Mouse (Mus musculus): ENCODE measurements around the gene Csnk1g1.

The Csnk1g1 gene

DNA sequence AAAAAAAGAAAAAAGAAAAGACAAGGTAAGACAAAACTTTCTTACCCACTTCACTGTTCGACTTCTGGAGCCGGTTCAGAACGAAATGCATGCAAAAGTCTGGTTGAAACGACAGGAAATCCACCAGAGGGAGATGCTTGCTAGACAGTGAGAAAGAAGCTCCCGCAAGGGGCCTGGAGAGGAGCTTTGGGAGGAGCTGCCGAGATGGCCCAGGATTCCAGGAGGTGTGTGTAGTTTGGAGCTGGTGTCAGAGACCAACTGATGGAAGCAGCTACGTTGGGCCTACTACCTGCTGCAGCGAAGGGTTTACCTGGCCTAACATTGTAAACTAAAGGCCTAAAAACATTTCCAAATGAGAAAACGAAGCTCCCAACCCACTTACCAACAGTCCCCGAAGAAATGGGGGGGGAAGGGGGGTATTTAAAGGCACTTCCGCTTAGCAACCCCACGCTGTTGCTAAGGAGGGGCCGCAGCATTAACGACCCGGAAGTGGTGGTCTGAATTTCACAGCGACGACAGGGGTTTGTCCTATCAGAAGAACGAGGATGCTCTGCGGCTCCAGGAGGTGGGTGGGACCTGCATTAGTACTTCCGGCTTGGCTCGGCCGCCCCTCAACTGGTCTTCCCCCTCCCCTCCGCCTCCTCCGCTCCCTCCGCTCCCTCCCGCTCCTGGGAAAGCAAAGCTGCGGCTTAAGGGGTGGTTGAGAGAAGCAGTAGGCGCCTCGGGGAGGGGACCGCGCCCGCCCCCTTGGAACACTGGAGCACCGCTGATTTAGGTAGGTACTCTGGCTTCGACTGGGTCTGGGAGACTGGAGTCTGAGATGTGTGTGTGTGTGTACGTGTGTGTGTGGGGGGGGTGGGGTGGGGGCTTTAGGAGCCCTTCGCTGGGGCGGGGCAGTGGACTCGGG, at the start of gene Csnk1g1, which contains the start of gene Trip4:
Gene Csnk1g1 (plus strand): TSS at position 531 of the 907 bp plus-strand sequence.
Gene Trip4 (minus strand): TSS at position 401 of the 907 bp plus-strand sequence.
- peak; percentile 100 for ATAC-seq (ENCODE audit: insufficient number of reproducible peaks, low FRiP score, low TSS enrichment)

DNA sequence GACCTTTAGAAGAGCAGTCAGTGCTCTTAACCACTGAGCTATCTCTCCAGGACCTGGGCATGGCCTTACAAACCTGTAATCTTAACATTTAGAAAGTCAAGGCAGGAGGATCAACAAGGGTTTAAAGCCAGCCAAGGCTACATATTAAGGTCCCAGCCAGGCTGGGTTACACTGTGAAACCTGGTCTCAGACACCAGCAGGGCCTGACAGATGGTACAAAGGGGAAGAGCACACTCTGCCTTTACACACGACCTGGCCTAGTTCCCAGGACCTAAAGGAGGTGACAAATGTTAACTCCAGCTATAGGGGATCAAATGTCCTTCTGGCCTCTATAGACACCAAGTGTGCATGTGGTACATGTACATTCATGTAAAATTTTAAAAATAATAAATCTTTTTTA, 49.1 kb upstream of the Csnk1g1 start:
- ATAC-seq (ENCODE audit: insufficient number of reproducible peaks, low FRiP score, low TSS enrichment): no peak; the same call in 1 of the 2 replicates

DNA sequence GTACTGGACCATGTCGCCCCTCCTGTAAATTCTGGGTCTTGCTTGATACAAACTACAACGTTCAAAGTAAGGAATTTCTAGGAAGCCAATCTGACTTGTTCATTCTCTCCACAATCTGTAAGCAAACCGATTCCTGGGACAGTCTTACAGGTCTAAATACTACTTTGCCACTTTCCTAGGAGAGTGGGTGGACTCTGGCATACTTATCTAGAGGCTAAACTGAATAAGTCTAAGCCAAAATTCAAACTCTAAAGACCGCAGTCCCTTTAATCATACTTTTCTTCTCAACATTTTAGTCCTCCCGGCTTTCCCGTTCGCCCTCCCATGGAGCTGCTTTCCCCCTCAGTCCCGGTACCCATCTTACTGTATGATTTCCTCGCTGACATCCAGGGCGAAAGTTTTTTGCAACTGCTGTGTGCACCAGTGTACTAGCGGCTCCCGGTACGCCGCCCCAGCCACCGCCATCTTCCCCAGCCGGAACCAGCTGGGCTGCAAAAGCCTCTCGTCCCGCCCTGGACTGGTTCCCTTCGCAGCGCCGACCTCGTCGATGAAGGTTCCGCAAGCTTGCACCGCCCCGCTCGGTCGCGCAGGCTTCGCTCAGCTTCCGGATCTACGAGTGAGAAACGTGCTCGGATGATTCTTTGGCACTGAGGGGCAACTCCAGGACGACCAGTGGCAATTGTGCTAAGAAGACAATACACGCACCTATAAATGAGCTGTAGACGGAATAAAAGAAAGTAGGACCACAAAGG, 24.0 kb upstream of the Csnk1g1 start:
- peak; percentile 88; the same call in 1 of the 2 replicates for ATAC-seq (ENCODE audit: insufficient number of reproducible peaks, low FRiP score, low TSS enrichment)

DNA sequence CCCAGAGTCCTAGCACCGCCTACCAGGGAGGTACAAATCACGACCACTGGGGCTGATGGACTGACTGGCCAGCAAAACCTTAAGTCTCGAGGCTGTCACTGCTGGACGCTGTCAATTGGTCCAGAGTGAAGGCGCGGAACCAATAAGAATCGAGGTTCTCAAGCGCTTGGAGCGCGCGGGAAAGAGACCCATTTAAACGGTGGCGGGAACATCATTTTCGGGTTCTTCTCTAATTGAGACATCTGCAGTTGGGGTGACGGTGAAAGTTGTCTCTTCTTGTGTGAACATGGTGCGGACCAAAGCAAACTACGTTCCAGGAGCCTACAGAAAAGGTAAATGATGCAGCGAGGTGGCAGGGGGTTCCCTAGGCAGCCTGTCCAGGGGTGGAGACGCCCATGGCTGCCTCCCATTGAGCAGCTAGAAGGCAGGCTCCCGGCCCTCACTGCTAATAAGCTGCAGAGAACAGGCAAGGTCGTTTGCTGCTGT, 18.5 kb upstream of the Csnk1g1 start, which contains the start of gene Pclaf:
Gene Pclaf (plus strand): TSS at position 95 of the 486 bp plus-strand sequence.
- ATAC-seq (ENCODE audit: insufficient number of reproducible peaks, low FRiP score, low TSS enrichment): no peak

DNA sequence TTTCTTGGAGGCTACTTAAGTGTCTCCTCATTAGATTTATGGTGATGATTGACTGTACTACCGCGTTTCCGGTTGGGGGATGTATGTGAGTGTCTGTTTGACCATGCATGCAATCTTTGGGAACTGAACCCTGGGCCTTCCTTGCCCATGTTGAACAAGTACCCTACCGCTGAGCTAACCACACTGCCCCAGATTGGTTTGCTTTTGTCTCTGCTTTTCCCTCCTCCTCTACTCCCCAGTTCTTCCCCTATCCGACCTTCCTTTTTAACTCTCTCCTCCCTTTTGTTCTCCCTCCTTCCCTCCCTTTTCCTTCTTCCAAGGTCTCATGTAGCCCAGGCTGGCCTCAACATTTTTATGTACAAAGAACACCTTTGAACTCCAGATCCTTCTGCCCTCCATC, 17.6 kb upstream of the Csnk1g1 start:
- no peak for ATAC-seq (ENCODE audit: insufficient number of reproducible peaks, low FRiP score, low TSS enrichment)

DNA sequence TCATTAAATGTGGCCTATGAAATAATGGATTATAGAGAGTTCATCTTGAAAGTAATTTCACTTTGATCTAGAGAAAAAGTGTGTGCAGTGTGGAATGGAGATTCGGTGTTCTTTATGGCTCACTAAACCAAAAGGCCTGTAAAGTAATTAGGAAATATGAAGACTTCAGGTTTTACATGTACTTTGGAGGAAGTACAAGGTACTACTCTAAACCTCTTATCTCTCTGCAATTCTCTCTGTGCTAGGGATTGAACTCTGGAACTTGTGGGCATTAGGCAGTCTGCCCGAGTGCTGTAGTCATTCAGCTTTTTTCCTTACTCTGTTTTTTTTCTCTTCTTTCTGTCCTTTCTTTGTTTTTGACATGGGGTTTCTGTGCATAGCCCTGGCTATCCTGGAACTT, 11.7 kb upstream of the Csnk1g1 start:
- no peak for ATAC-seq (ENCODE audit: insufficient number of reproducible peaks, low FRiP score, low TSS enrichment)

DNA sequence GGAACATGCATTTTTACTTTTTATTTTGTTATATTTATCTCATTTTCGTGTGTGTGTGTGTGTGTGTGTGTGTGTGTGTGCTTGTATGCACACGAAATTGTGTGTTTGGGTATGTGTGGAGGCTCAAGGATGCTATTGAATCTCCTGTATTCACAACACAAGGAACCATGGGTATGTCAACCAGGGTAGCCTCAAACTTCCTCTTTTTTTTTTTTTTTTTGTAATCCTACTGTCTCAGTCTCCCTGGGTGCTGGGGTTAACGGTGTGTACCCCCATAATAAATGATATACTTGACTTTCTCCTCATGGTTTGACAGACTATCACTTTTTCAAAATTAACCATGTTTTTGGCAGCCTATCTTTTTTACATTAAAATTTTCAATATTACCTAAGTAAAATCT, 5.8 kb upstream of the Csnk1g1 start:
- no peak for ATAC-seq (ENCODE audit: insufficient number of reproducible peaks, low FRiP score, low TSS enrichment)

DNA sequence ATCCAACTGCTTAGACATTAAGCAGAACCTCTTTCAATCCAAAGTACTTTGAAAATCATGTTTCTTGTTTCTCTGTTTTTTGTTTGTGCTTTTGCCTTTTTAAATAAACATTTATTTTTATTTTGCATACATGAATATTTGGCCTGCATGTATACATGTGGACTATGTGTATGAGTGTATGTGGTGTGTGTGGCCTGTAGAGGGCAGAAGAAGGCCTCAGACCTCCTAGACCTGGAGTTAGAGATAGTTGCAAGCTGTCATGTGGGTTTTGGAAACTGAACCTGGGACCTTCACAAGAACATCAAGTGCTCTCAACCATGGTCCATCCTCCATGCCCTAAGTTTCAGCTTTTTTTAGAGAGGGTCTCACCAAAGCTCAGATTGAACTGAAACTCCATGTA, 5.3 kb upstream of the Csnk1g1 start:
- ATAC-seq (ENCODE audit: insufficient number of reproducible peaks, low FRiP score, low TSS enrichment): no peak

DNA sequence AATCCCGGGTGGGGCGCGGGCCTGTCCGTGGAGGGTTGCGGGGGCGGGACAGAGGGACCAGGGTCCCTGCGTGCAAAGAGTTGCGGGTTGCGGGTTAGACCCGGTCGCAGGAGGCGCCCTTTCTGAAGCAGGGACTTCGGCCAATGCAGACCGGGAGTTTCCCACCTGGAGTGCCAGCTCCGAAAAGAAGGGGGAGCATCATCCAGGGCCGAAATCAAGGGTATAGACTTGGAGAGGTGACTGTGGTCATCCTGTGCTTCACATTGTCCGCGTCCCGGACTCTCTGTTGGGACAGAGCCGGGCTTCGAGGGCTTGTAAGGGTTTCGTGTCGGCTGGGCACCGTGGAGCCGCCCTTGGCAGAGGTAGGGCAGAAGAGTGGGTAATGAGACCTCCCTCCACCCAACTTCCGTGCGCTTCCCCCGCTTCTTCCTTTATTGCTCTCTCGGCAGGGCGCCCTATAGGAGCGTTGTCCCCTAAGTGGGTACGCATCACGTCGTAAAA, 627 bp downstream of the Csnk1g1 start:
- ATAC-seq (ENCODE audit: insufficient number of reproducible peaks, low FRiP score, low TSS enrichment): peak; percentile 10; the same call in 1 of the 2 replicates

DNA sequence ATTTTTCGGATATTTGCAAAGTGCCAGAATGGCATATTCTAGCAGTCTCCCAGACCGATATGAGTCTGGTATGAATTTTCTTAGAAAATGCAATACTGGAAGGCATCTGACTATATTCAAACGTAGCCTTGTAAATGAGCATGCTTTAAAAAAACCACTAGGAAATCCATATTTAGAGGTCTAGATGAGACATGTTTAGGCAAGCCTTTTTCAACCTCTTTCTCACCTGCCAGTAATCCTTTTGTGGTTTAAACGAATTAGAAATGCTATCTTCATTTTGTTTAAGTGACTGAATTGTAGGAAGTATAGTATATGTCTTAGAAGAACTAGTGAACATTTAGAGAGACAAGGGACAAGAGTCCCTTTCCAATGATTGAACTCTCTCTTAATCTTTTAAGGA, 1.1 kb downstream of the Csnk1g1 start:
- no peak for ATAC-seq (ENCODE audit: insufficient number of reproducible peaks, low FRiP score, low TSS enrichment)

DNA sequence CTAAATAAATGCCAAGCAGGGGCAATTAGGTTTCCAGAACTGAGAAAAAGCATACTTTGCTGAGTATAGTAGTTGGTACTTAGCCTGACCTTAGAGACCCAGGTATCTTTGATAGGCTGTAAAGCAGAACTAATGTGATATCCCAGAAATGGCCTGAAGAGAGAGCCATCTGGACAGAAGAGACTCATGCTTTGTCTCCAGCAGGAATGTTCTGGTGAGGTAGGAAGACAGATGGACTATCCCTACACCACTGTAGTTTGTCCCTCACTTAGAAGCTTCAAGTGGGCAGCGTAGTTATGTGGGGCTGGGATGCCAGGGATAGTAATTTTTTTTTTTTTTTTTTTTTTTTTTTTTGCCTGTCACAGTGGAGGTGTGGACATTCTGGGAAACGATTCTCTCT, 5.3 kb downstream of the Csnk1g1 start:
- ATAC-seq (ENCODE audit: insufficient number of reproducible peaks, low FRiP score, low TSS enrichment): peak; percentile 83; the same call in 1 of the 2 replicates

DNA sequence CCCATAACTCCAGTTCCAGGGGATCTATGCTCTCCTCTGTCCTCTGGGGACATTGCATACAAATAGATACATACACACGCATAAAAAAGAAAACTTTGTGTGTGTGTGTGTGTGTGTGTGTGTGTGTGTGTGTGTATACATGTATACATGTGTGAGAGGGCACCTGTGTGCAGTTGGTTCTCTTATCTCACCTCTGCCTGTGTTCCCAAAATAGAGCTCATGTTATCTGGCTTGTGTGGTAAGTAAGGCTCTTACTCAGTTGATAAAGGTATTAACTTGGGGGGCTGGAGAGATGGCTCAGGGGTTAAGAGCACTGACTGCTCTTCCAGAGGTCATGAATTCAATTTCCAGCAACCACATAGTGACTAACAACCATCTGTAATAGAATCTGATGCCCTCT, 8.3 kb downstream of the Csnk1g1 start:
- no peak for ATAC-seq (ENCODE audit: insufficient number of reproducible peaks, low FRiP score, low TSS enrichment)

DNA sequence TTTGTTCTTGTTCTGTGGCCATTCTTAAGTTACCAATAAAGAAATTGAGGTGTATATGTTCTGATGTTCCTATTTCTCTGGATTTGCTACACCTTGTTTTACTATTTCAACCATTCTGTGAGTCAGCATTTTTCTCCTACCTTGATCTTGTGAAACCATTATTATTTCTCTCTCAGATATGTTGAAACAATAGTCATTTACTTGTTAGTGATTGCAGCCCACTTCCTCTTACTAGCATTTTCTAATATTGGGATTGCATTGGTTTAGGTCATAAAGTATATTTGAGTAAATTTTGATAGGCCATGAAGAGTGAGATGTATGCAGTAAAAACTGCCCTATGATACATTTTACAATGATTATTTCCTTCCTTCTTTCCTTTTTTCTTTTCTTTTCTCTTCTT, 19.7 kb downstream of the Csnk1g1 start:
- no peak for ATAC-seq (ENCODE audit: insufficient number of reproducible peaks, low FRiP score, low TSS enrichment)

DNA sequence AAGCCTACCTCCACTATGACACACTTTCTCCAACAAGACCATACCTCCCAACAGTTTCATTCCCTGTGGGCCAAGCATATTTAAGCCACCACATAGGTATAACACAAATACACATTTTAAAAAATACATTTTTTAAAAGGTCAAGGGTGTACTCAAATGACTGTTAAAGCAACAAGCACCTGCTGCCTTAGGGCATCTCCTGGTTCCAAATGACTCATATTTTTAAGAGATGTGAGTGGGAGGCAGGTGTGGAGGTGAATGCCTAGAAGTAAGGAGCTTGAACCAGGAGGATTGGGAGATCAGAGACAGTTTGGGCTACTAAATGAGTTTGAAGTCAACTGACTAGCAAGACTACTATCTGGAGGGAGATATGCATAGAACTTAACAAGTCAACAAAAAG, 21.1 kb downstream of the Csnk1g1 start:
- ATAC-seq (ENCODE audit: insufficient number of reproducible peaks, low FRiP score, low TSS enrichment): no peak

DNA sequence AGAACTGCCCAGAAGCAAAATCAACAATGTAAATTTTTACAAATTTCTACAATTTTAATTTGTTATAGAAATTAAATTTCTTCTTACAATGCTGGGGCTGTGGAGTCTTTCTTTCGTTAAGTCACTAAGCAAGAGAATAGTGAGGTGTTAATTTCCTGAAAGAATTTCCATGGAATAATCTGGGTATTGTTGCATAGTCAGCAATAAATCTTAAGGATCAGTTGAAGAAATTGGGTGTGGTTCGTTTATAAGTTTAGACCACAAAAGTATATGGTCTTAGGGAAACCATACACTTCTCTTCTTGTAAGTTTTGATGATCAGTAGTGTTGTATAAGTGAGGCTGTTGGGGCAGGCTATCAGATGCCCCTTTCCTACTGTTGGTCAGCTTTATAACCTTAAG, 28.8 kb downstream of the Csnk1g1 start:
- ATAC-seq (ENCODE audit: insufficient number of reproducible peaks, low FRiP score, low TSS enrichment): no peak

DNA sequence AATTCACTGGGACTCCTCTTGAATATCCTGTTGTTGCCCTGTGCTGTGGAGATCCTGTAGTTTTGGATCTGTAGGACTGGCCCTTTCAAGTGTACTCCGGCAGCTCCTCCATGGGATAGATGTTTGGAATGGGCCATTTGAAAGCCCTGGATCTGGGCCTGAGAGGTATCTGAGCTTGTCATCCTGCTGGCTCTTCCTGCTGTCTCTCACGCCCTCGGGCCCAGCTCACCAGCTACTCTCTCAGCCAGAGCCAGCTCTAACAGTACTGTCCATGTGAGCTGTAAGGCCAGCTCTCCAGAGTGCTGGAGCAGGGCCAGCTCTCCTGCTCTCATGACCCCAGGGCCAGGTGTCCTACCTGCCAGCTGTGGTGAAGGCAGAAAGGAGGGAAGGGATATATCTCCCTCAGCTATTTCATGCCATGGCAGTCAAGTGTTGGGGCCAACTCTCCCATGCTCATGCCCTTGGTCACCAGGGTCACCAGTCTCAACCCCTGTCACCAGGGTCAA, 42.4 kb downstream of the Csnk1g1 start:
- ATAC-seq (ENCODE audit: insufficient number of reproducible peaks, low FRiP score, low TSS enrichment): no peak

DNA sequence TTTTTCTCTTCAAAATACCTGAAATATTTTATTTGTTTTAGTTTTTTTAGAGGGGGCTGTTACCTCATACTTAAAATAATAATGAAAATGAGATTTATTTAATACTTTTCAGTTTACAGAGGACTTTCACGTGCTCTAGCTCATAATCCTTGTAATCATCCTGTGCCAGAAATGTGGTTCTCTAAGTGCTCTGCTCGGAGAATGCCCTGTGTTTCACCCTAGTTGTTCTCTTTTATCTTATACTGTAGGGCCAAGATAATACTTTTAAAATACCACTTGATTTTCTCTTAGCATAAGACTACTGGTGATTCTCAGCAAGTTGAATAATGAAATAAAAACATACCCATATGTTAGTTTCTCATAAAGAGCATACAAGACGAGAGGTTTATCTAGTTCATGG, 61.3 kb downstream of the Csnk1g1 start:
- no peak for ATAC-seq (ENCODE audit: insufficient number of reproducible peaks, low FRiP score, low TSS enrichment)

DNA sequence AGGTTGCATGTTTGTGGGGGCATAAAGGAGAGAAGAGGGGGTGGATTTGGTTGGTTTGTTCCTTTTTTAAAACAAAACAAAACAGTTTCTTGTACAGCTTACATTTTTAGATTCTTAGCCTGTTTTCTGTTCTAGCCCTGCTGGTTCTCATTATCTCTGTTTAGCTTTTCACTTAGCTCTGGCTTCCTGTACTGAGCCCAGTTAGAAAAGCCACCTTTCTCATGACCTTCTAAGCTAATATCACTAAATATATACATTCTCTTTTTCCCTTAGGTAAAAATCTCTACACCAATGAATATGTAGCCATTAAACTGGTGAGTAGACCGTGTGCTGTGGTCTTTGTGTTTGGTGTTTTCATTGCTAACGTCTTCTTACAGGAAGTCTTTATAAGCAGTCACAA, 64.5 kb downstream of the Csnk1g1 start:
- no peak for ATAC-seq (ENCODE audit: insufficient number of reproducible peaks, low FRiP score, low TSS enrichment)

DNA sequence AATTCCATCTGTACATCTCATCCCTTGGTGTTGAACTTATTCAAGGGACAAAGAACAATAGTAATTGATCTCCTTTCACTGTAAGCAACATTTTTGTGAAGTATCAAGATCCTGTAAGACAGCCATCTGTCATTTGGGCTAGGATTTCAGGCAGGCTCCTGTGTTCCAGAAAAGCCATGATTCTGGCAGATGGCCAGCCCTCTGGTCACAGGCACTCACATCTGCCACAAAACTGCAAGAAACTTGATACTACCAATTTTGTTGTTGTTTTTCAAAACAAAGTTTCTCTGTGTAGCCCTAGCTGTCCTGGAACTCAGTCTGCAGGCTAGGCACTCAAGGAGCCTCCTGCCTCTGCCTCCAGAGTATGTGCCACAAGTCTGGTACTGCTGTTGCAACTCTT, 67.2 kb downstream of the Csnk1g1 start:
- ATAC-seq (ENCODE audit: insufficient number of reproducible peaks, low FRiP score, low TSS enrichment): no peak

DNA sequence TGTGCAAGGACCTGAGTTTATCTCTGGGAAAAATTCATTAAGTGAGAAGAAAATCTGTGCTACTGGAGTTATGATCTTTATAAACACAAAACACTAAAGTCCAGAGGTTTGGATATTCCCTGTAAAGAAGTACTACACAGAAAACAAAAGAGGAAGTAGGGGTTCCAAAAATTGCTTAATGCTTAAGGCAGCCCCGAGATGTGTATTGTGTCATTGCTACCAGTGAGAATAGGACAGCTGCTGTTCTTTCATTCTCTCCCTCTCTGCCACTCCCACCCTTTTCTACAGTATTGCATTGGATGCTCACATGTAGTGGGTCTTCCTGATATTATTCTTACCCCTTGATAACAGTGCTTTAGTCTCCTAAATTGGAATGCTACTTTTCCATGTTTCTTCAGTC, 74.1 kb downstream of the Csnk1g1 start:
- no peak for ATAC-seq (ENCODE audit: insufficient number of reproducible peaks, low FRiP score, low TSS enrichment)

DNA sequence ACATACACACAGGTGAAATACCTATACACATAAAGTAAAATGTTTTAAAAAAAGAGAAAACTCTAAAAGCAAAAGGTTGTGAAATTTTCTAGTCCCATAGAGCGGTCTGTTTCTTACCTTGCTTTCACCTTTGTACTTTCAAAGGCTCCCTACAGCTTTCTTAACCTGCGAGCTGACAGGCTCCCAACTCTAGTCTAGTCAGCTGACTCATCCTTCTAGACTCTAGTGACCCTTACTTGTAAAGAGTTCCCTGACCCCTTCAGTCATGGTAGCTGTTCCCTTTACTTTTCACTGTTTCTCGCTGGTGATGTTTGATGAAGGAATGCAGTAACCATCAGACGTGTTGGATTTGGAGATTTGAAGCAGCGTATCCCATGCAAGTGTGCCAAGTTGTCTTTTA, 78.3 kb downstream of the Csnk1g1 start:
- ATAC-seq (ENCODE audit: insufficient number of reproducible peaks, low FRiP score, low TSS enrichment): no peak

Data from cerebellum, adult (tissue).